Mouse (Mus musculus) midbrain, embryonic 14.5 days (tissue): ENCODE measurements around the gene Hnrnph1. TPM values are rescaled to one million over a fixed set of nuclear protein-coding genes. Genes with fewer than 3 reads are reported as not detected.
A peak's percentile ranks its signal among the peaks of the same experiment; 100 is the strongest.

Source experiments
- ATAC-seq: fragments of 200-750 bp; cut with Nextera tagmentation; 2 replicates; pipeline ENCODE4 v1.8.0; 2017; ENCODE audit warnings: moderate number of reproducible peaks, moderate library complexity; ENCODE audit not compliant: low FRiP score, low TSS enrichment
- DNase-seq: peaks from one replicate; pipeline ENCODE4 v3.0.0-alpha.2; 2015
- H3K27ac ChIP-seq: fragments of 300-500 bp; sonication (generic); replicated peaks from 2 replicates; pipeline ENCODE4 v1.5.1; 2014; ENCODE audit warnings: mild to moderate bottlenecking, low read depth, low read length, moderate library complexity
- H3K27me3 ChIP-seq: fragments of 300-500 bp; sonication (generic); 2 replicates; pipeline ENCODE4 v1.6.1; 2014; ENCODE audit warnings: low read length, control low read depth, mixed read lengths; ENCODE audit not compliant: control insufficient read depth, insufficient read depth
- H3K36me3 ChIP-seq: fragments of 300-500 bp; sonication (generic); 2 replicates; pipeline ENCODE4 v1.6.1; 2014; ENCODE audit warnings: low read length, control low read depth; ENCODE audit not compliant: control insufficient read depth, insufficient read depth
- H3K4me1 ChIP-seq: fragments of 300-500 bp; sonication (generic); 2 replicates; pipeline ENCODE4 v1.6.1; 2014; ENCODE audit warnings: mild to moderate bottlenecking, antibody characterized with exemption, low read length, control low read depth; ENCODE audit not compliant: control insufficient read depth, insufficient read depth
- H3K4me2 ChIP-seq: fragments of 300-500 bp; sonication (generic); 2 replicates; pipeline ENCODE4 v1.6.1; 2014; ENCODE audit warnings: mild to moderate bottlenecking, low read length, moderate library complexity
- H3K4me3 ChIP-seq: fragments of 300-500 bp; sonication (generic); replicated peaks from 2 replicates; pipeline ENCODE4 v1.5.1; 2014; ENCODE audit warnings: low read depth, low read length
- H3K9ac ChIP-seq: fragments of 300-500 bp; sonication (generic); replicated peaks from 2 replicates; pipeline ENCODE4 v1.6.1; 2014; ENCODE audit warnings: mild to moderate bottlenecking, low read length, moderate library complexity
- H3K9me3 ChIP-seq: fragments of 300-500 bp; sonication (generic); 2 replicates; pipeline ENCODE4 v1.6.1; 2016; ENCODE audit warnings: low read length, control low read depth, mixed read lengths; ENCODE audit not compliant: control insufficient read depth
- WGBS: fragments of 180-500 bp; shearing (Covaris S2); extraction: QIAGEN DNeasy Blood & Tissue Kit; methylation state at CpG from one replicate; pipeline ENCODE4 v1.1.7; 2014; 5-methylcytosine and 5-hydroxymethylcytosine counted together
- microRNA counts: library from miRNA; unstranded; fragments of <30 nt; microRNA quantifications from one replicate; lab custom pipeline; 2016
- microRNA-seq: library from miRNA; unstranded; fragments of <30 nt; microRNA quantifications from one replicate; pipeline ENCODE4, GENCODE M21; 2016
- polyA plus RNA-seq: library from polyadenylated mRNA; unstranded; fragments of >200 nt; fragmentation: Nextera tagmentation; extraction: Ambion mirVana; gene quantifications from 2 replicates; pipeline ENCODE4 v1.2.1, GENCODE M21; 2014

The Hnrnph1 gene
- polyA plus RNA-seq, 1 experiment from 2014 or later = 584 TPM

DNA sequence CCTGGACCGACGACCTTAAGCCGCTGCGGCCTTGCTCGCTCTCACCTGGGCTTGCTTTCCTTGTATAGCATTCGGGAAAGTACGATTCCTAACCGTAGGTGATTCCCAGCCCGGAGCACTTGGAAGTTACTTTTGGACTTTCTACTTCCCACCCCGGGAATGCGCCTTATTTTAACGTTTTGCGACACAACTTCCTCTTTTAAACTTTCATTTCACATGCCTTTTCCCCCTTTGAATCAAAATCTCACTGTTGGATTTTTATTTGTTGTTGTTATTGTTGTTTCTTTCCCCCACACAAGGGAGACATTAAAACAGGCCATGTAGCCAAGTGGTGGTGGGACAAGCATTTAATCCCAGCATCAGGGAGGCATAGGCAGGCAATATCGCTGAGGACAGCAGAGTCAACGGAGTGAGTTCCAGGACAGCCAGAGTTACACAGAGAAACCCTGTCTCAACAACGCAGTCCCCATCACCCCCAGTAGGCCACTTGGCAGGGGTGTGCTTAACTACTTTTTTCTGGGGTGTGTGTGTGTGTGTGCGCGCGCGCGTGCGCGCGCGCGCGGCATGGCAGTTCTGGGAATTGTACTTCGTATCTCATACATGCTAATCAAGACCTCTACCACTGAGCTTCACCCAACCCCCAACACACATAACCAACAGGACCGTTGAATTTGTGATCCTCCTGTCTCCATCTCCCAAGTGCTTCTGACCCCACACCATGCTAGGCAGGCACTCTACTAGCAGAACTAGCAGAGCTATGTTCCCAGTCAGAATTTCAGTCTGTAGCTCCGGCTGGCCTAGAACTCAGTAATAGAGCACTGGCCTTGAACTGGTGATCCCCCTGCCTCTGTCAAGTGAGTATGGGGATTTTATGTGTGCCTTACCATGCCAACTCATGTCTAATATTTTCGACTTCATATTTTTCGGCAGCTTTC is 54.6 kb downstream of the Hnrnph1 start:
- H3K27ac ChIP-seq = peak overlapping the region; percentile 97
- H3K9me3 ChIP-seq = no peaks in the 10 kb centered on the region
- 26% methylated on average over 32 of the region's 32 CpGs for WGBS
- DNase-seq (peak; percentile 51), ATAC-seq (0 out of 2 replicates have a peak, but pooled peaks have one; percentile 34)
- H3K4me1 ChIP-seq = peaks cover 7% of the 10 kb centered on the region
- H3K9ac ChIP-seq = peak overlapping the region; percentile 86
- no peaks in the 10 kb centered on the region for H3K36me3 ChIP-seq
- peak overlapping the region; percentile 73 for H3K4me3 ChIP-seq
- H3K27me3 ChIP-seq = no peaks in the 10 kb centered on the region
- peak overlapping the region; percentile 64 for H3K4me2 ChIP-seq

DNA sequence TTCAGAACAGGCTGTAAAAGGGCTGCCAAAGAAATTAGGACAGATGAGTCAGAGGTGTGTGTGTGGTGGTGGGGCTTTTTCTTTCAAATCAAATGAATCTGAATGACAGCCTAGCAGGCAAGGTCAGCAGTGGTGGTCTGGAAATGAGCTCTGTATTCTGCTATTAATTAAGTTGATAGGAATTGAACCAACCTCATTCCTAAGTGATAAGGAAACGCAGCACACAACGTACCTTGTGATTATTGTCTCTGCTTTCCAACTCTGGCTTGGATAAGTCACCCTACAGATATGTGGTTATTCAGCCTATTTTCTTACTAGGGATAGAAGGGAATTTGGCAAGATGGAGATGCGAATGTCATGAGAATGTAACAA is 55.3 kb downstream of the Hnrnph1 start:
- no peak overlapping the region for H3K27ac ChIP-seq
- no peaks in the 10 kb centered on the region for H3K9me3 ChIP-seq
- no peak for ATAC-seq
- no peaks in the 10 kb centered on the region for H3K27me3 ChIP-seq
- no peak overlapping the region for H3K9ac ChIP-seq
- WGBS = 95% methylated on average over 3 of the region's 3 CpGs
- no peaks in the 10 kb centered on the region for H3K36me3 ChIP-seq
- no peak overlapping the region for H3K4me3 ChIP-seq
- H3K4me2 ChIP-seq = no peak overlapping the region
- H3K4me1 ChIP-seq = peaks cover 7% of the 10 kb centered on the region
- DNase-seq = no peak

DNA sequence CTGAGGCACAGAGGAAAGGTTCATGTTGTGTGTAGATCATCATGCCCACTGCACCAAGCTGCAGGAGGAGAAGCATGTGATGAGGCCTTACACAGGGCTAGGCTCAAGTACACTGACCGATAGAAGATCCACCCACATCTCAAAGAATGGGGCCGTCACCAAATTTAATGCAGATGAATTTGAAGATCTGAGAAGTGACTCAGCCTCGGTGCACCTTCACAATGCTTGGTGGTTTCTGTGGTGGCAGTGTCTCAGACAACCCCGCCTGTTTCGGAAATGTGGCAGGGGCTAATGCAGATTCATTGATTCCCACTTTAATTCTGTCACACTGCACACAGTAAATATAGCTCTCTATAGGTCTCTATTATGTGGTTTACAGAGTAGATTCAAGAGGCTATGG is 56.1 kb downstream of the Hnrnph1 start:
- peaks cover 7% of the 10 kb centered on the region for H3K4me1 ChIP-seq
- H3K4me3 ChIP-seq = no peak overlapping the region
- H3K36me3 ChIP-seq = no peaks in the 10 kb centered on the region
- H3K27ac ChIP-seq = no peak overlapping the region
- no peaks in the 10 kb centered on the region for H3K9me3 ChIP-seq
- H3K27me3 ChIP-seq = no peaks in the 10 kb centered on the region
- H3K4me2 ChIP-seq = no peak overlapping the region
- no peak overlapping the region for H3K9ac ChIP-seq
- no peak for ATAC-seq
- WGBS = 92% methylated on average over 5 of the region's 5 CpGs
- no peak for DNase-seq

MicroRNA genes within 50 kb of the gene (microRNA counts, 519-probe panel; counts per million panel counts)
- 1,973 counts per million, percentile 5 among the panel's probes with 10 or more counts for microRNA mmu-miR-804 (lab: Ali Mortazavi, UCI)

Small RNAs within 50 kb of the gene (microRNA-seq; reads per million reads assigned to microRNA genes)
- gene Mir804 = not detected

Other genes starting within 250 kb of the Hnrnph1 start
- 26.1 and 35.4 TPM in 2 replicates for gene Tbc1d9b, start 245.6 kb upstream of the Hnrnph1 start, polyA plus RNA-seq
- gene Mrnip, start 202.5 kb upstream of the Hnrnph1 start, polyA plus RNA-seq = 37.0 and 38.8 TPM in 2 replicates
- gene Sqstm1, start 166.2 kb upstream of the Hnrnph1 start, polyA plus RNA-seq = 293 and 312 TPM in 2 replicates
- gene Mgat4b, start 166.1 kb upstream of the Hnrnph1 start, polyA plus RNA-seq = 41.3 and 59.6 TPM in 2 replicates
- 1.0 and 2.5 TPM in 2 replicates for gene Ltc4s, start 138.4 kb upstream of the Hnrnph1 start, polyA plus RNA-seq
- 5.6 and 5.9 TPM in 2 replicates for gene Maml1, start 84.7 kb upstream of the Hnrnph1 start, polyA plus RNA-seq
- 181 and 232 TPM in 2 replicates for gene Canx, start 51.3 kb upstream of the Hnrnph1 start, polyA plus RNA-seq
- 0.32 and 0.77 TPM in 2 replicates for gene Cby3, start 22.5 kb upstream of the Hnrnph1 start, polyA plus RNA-seq
- gene Rufy1, start 54.1 kb downstream of the Hnrnph1 start, polyA plus RNA-seq = 25.0 and 31.6 TPM in 2 replicates
- gene Adamts2, start 225.1 kb downstream of the Hnrnph1 start, polyA plus RNA-seq = 2.7 and 3.4 TPM in 2 replicates